Mouse (Mus musculus): ENCODE data around the gene Taar4. TPM values are rescaled to one million over a fixed set of nuclear protein-coding genes. Genes with fewer than 3 reads are reported as not detected.

Gene Taar4
- polyA plus RNA-seq, 1 experiment: not detected

DNA sequence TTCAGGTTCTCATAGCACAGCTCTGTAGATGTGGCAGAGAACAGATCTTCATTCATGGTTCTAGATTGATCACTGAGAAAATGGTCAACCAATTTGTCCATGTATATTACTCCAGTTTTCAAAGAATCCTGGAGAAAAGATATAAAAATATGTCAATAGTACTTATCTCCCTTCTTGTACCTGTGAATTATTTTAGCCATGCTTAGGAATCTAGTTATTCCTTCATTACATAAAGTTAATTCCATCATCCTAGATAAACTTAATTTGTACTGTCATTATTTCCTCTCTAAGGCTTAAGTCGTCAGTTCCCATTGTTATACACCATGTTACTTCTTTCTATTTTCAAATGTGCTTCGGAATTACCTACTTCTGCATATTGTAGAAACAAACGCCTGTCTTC is 33.1 kb downstream of the Taar4 start, which contains the start of gene Taar7a:
Gene Taar7a (minus strand): TSS at position 101 of the 400 bp plus-strand sequence.
- Histone ChIP-seq H3K27me3 (ENCODE audit: control insufficient read depth) (no peaks in the 10 kb centered on the region), H3K9me3 (ENCODE audit: control insufficient read depth, low read length) (no peaks in the 10 kb centered on the region), H3K4me1 (ENCODE audit: control insufficient read depth) (peaks cover under 1% of the 10 kb centered on the region; the same call in 1 of the 2 replicates), H3K36me3 (ENCODE audit: control insufficient read depth) (no peaks in the 10 kb centered on the region), H3K4me3 (replicated peaks) (no peak within 1 kb of the TSS)
- no peak for TF ChIP-seq GATA1 (IDR thresholded peaks at IDR 0.05; ENCODE audit: low read length)

DNA sequence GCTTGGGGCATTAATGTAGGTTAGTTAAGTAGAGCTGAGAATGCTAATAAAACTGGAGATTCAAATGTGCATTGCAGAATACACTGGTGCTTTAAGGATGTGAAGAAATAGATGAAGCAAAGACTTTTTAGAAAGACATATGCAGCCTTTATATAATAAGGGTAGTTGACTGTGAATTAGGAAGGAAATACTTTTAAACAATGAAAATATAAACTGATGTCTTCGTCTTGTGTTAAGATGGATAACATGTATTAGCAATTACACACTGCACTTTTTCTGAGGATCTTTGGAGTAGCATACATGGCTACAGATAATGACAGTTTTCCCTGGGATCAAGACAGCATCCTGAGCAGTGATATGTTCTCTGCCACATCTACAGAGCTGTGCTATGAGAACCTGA is 39.3 kb downstream of the Taar4 start, which contains the start of gene Taar7b:
Gene Taar7b (plus strand): TSS at position 301 of the 400 bp plus-strand sequence.
- Histone ChIP-seq H3K27me3 (ENCODE audit: control insufficient read depth) (no peaks in the 10 kb centered on the region), H3K9me3 (ENCODE audit: control insufficient read depth, low read length) (no peaks in the 10 kb centered on the region), H3K4me3 (replicated peaks) (no peak within 1 kb of the TSS), H3K4me1 (ENCODE audit: control insufficient read depth) (peaks cover 3% of the 10 kb centered on the region), H3K36me3 (ENCODE audit: control insufficient read depth) (no peaks in the 10 kb centered on the region)
- no peak for TF ChIP-seq GATA1 (IDR thresholded peaks at IDR 0.05; ENCODE audit: low read length)
- TF ChIP-seq TAL1 (IDR thresholded peaks at IDR 0.05; ENCODE audit: low read length): no peak

DNA sequence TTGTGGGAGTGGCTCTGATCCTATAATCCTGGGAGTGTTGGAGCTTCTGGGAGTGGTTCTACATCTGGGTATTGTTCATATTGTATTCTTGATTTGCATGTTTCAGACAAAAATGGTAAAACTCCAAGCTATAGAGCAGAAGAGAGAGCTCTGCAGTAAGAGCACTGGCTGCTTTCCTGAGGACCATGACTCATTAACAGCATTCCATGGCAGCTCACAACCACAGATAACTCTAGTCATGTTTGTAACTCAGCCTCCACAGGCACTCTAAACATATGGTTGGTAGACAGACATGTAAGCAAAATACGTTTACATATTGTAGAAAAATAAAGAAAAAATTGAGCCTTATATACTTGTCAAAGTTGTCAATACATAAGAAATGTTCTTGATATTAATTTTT is 46.1 kb downstream of the Taar4 start:
- Histone ChIP-seq H3K9me3 (ENCODE audit: control insufficient read depth, low read length) (no peaks in the 10 kb centered on the region), H3K27me3 (ENCODE audit: control insufficient read depth) (no peaks in the 10 kb centered on the region), H3K4me3 (replicated peaks) (no peak overlapping the region), H3K36me3 (ENCODE audit: control insufficient read depth) (no peaks in the 10 kb centered on the region), H3K4me1 (ENCODE audit: control insufficient read depth) (peaks cover 38% of the 10 kb centered on the region)
- no peak for TF ChIP-seq GATA1 (IDR thresholded peaks at IDR 0.05; ENCODE audit: low read length)
- no peak for TF ChIP-seq TAL1 (IDR thresholded peaks at IDR 0.05; ENCODE audit: low read length)

- Histone ChIP-seq H3K9me3 (ENCODE audit: control insufficient read depth, low read length) (no peaks in the 10 kb centered on the region), H3K36me3 (ENCODE audit: control insufficient read depth) (no peaks in the 10 kb centered on the region), H3K27me3 (ENCODE audit: control insufficient read depth) (no peaks in the 10 kb centered on the region), H3K4me3 (replicated peaks) (no peak overlapping the region), H3K4me1 (ENCODE audit: control insufficient read depth) (peaks cover 38% of the 10 kb centered on the region)
- TF ChIP-seq GATA1 (IDR thresholded peaks at IDR 0.05; ENCODE audit: low read length): no peak
- no peak; the same call in 2 of the 3 replicates for TF ChIP-seq TAL1 (IDR thresholded peaks at IDR 0.05; ENCODE audit: low read length)
Observed at GRCm38 (mm10) chr10:24007034-24007433, 46.7 kb downstream of the Taar4 start.

DNA sequence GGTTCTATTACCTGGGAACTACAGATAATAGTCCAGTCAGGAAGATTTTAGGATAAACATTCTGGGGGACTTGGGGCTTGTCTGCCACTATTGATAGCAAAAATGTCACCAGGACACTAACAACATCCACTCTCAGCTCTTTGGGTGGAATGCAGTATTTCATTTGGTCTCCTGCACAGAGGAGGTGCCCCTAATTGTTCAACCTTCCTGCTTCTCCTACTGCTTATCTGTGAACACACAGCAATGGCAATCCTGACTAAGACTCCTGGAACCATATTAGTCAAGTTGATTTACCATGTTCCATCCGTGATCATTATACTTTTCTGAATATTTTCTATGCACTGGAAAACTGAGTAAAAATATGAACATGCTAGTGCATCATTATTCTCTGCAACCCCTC is 47.8 kb downstream of the Taar4 start:
- Histone ChIP-seq H3K4me1 (ENCODE audit: control insufficient read depth) (peaks cover 38% of the 10 kb centered on the region), H3K4me3 (replicated peaks) (no peak overlapping the region), H3K9me3 (ENCODE audit: control insufficient read depth, low read length) (no peaks in the 10 kb centered on the region), H3K27me3 (ENCODE audit: control insufficient read depth) (no peaks in the 10 kb centered on the region), H3K36me3 (ENCODE audit: control insufficient read depth) (no peaks in the 10 kb centered on the region)
- no peak for TF ChIP-seq GATA1 (IDR thresholded peaks at IDR 0.05; ENCODE audit: low read length)
- TF ChIP-seq TAL1 (IDR thresholded peaks at IDR 0.05; ENCODE audit: low read length): no peak

Other genes with a start within 250 kb of the Taar4 start
- 115 and 164 TPM in 2 replicates for gene Rps12, start 173.2 kb upstream of the Taar4 start, polyA plus RNA-seq (2012)
- 0.02 and 0.03 TPM in 2 replicates for gene Slc18b1, start 163.5 kb upstream of the Taar4 start, polyA plus RNA-seq (2012)
- gene Vnn3, start 109.0 kb upstream of the Taar4 start, polyA plus RNA-seq (2012): not detected in 2 replicates
- gene Vnn1, start 65.8 kb upstream of the Taar4 start, polyA plus RNA-seq (2012): not detected in 2 replicates
- gene Taar1, start 40.1 kb upstream of the Taar4 start, polyA plus RNA-seq (2012): not detected in 2 replicates
- gene Taar2, start 21.9 kb upstream of the Taar4 start, polyA plus RNA-seq (2012): not detected in 2 replicates
- gene Taar3, start 10.9 kb upstream of the Taar4 start, polyA plus RNA-seq (2012): not detected in 2 replicates
- gene Taar5, start 10.2 kb downstream of the Taar4 start, polyA plus RNA-seq (2012): 0.03 TPM in 1 of 2 replicates, not detected in the other
- gene Taar6, start 25.2 kb downstream of the Taar4 start, polyA plus RNA-seq (2012): not detected in 2 replicates
- gene Taar7a, start 33.0 kb downstream of the Taar4 start, polyA plus RNA-seq (2012): not detected in 2 replicates
- not detected in 2 replicates for gene Taar7b, start 39.4 kb downstream of the Taar4 start, polyA plus RNA-seq (2012)
- not detected in 2 replicates for gene Taar7d, start 66.7 kb downstream of the Taar4 start, polyA plus RNA-seq (2012)
- not detected in 2 replicates for gene Taar7e, start 77.1 kb downstream of the Taar4 start, polyA plus RNA-seq (2012)
- gene Taar7f, start 89.0 kb downstream of the Taar4 start, polyA plus RNA-seq (2012): not detected in 2 replicates
- not detected in 2 replicates for gene Taar8a, start 116.0 kb downstream of the Taar4 start, polyA plus RNA-seq (2012)
- gene Taar8b, start 131.8 kb downstream of the Taar4 start, polyA plus RNA-seq (2012): not detected in 2 replicates
- not detected in 2 replicates for gene Taar8c, start 141.4 kb downstream of the Taar4 start, polyA plus RNA-seq (2012)
- gene Taar9, start 149.0 kb downstream of the Taar4 start, polyA plus RNA-seq (2012): not detected in 2 replicates
- gene Stx7, start 188.8 kb downstream of the Taar4 start, polyA plus RNA-seq (2012): 2.2 and 2.7 TPM in 2 replicates

All from erythroblast, embryonic 14.5 days (primary cell).